Mouse (Mus musculus): ENCODE results near the gene Neurog1. TPM values are rescaled to one million over a fixed set of nuclear protein-coding genes. Genes with fewer than 3 reads are reported as not detected.

Gene Neurog1
- total RNA-seq, 2 experiments from 2014 or later, result not detected

- no peak for DNase-seq
These were observed 32.7 kb downstream of the Neurog1 start for GRCm38 (mm10) chr13:56219254-56219653.

- DNase-seq, result no peak
These were observed 35.9 kb downstream of the Neurog1 start for GRCm38 (mm10) chr13:56216090-56216489.

- DNase-seq, result no peak
These were observed 37.3 kb downstream of the Neurog1 start for GRCm38 (mm10) chr13:56214633-56215032.

- DNase-seq, result no peak
These were observed 42.9 kb downstream of the Neurog1 start for GRCm38 (mm10) chr13:56209067-56209411.

- no peak for DNase-seq
These were observed 43.5 kb downstream of the Neurog1 start for GRCm38 (mm10) chr13:56208225-56209066.

Other genes starting within 250 kb of the Neurog1 start
- 10 to 100 TPM; 47.2 to 58.4 TPM for gene H2afy, start 115.8 kb downstream of the Neurog1 start, total RNA-seq (2021)
- gene Tifab, start 73.3 kb downstream of the Neurog1 start, total RNA-seq (2021), result 1 to 10 TPM in 1 of 2 experiments, under 1 TPM in 1; 0.69 to 1.1 TPM
- 1 to 10 TPM; 7.0 to 7.9 TPM for gene Cxcl14, start 44.4 kb upstream of the Neurog1 start, total RNA-seq (2021)
- not detected for gene Gm3045, start 174.4 kb upstream of the Neurog1 start, total RNA-seq (2021)
- under 1 TPM; 0.07 to 0.15 TPM for gene Slc25a48, start 186.2 kb upstream of the Neurog1 start, total RNA-seq (2021)
- not detected for gene Il9, start 230.1 kb upstream of the Neurog1 start, total RNA-seq (2021)